Comparison of ENCODE assay signal across 26 mouse cellular contexts in the genomic region with DNA sequence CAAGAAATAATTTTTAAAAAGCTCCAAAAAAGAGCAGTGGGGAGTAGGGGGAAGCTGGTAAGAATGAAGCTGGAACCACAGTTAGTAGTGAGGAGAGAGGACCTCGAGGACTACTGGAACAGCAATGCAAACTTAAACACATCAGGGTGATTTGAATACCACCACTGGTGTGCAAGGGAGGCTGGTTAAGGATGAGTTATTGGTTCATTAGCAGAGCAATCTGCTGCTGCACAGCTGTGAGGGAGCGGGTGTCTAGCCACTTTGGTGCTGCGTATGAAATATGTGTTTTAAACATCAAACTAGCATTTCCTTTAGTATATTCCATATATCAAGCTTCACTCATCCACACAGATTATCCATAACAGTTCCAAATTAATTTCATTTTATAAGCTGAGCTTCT. TPM values are rescaled to one million over a fixed set of nuclear protein-coding genes. Genes with fewer than 3 reads are reported as not detected.
A peak's percentile ranks its signal among the peaks of the same experiment; 100 is the strongest.
DNase-seq lines count a peak whose midpoint lies in the region; ATAC-seq and TF ChIP-seq lines count a peak whose summit lies in the region.
"Had no signal": no experiment of that assay in that cellular context is flagged by ENCODE, and none has a peak within 500 bp of the region (broad histone marks: within the 10 kb centered on the region; RNA-seq: fewer than 3 reads in every experiment).

No protein-coding gene starts in this region.

- no peak overlapping the region for H3K27ac ChIP-seq in heart, embryonic 10.5 days
- H3K27ac ChIP-seq in heart, adult 2 months = no peak overlapping the region
- 0 out of 2 replicates have a peak overlapping the region, but pooled peaks have one; percentile 5 for H3K27ac ChIP-seq in hindbrain, embryonic 14.5 days
- H3K27ac ChIP-seq in hindbrain, embryonic 11.5 days (ENCODE audit: low read depth, low read length) = no peak overlapping the region
- no peak overlapping the region for H3K27ac ChIP-seq in neural tube, embryonic 14.5 days (ENCODE audit: low read depth, low read length)
- no peak overlapping the region for H3K27ac ChIP-seq in intestine, embryonic 16.5 days (ENCODE audit: low read length)
- H3K27ac ChIP-seq: forebrain, embryonic 10.5 days; forebrain, embryonic 13.5 days; heart, embryonic 15.5 days; intestine, embryonic 15.5 days had no signal

- H3K9ac ChIP-seq in heart, adult 2 months (ENCODE audit: low read depth, low read length) = no peak overlapping the region
- H3K9ac ChIP-seq in hindbrain, embryonic 14.5 days = no peak overlapping the region
- H3K9ac ChIP-seq in hindbrain, embryonic 11.5 days (ENCODE audit: low read depth, low read length) = no peak overlapping the region
- no peak overlapping the region for H3K9ac ChIP-seq in neural tube, embryonic 14.5 days (replicated peaks; ENCODE audit: low read depth, low read length)
- no peak overlapping the region for H3K9ac ChIP-seq in intestine, embryonic 16.5 days (ENCODE audit: low read depth, low read length)
- H3K9ac ChIP-seq: forebrain, embryonic 13.5 days; heart, embryonic 12.5 days; heart, embryonic 15.5 days; intestine, embryonic 15.5 days had no signal

- intact Hi-C loops in heart, adult 2 months (cut with DNase I) = no loop called here

- no peaks in the 10 kb centered on the region for H3K79me2 ChIP-seq in heart, adult 2 months (replicated peaks; ENCODE audit: control insufficient read depth, insufficient read depth, low read length)

- no peak for TF ChIP-seq POLR2A in heart, adult 2 months (IDR thresholded peaks at IDR 0.05; ENCODE audit: insufficient read depth, low read depth, low read length)

- H3K9me3 ChIP-seq in heart, embryonic 10.5 days = no peaks in the 10 kb centered on the region
- no peaks in the 10 kb centered on the region for H3K9me3 ChIP-seq in hindbrain, embryonic 14.5 days (ENCODE audit: control insufficient read depth, low read length)
- no peaks in the 10 kb centered on the region for H3K9me3 ChIP-seq in hindbrain, embryonic 11.5 days (ENCODE audit: control insufficient read depth, low read length)
- no peaks in the 10 kb centered on the region for H3K9me3 ChIP-seq in neural tube, embryonic 14.5 days (ENCODE audit: control insufficient read depth, low read length)
- no peaks in the 10 kb centered on the region for H3K9me3 ChIP-seq in intestine, embryonic 16.5 days (ENCODE audit: control insufficient read depth, low read length)
- H3K9me3 ChIP-seq: forebrain, embryonic 10.5 days; forebrain, embryonic 13.5 days; heart, embryonic 15.5 days; intestine, embryonic 15.5 days had no signal

- no peak overlapping the region for H3K4me3 ChIP-seq in heart, embryonic 10.5 days
- H3K4me3 ChIP-seq in heart, adult 2 months = no peak overlapping the region
- H3K4me3 ChIP-seq in hindbrain, embryonic 14.5 days (replicated peaks; ENCODE audit: low read length) = no peak overlapping the region
- H3K4me3 ChIP-seq in hindbrain, embryonic 11.5 days (ENCODE audit: low read depth, low read length) = no peak overlapping the region
- no peak overlapping the region for H3K4me3 ChIP-seq in neural tube, embryonic 14.5 days (ENCODE audit: low read depth, low read length)
- no peak overlapping the region for H3K4me3 ChIP-seq in intestine, embryonic 16.5 days (ENCODE audit: low read length)
- H3K4me3 ChIP-seq: forebrain, embryonic 10.5 days; forebrain, embryonic 13.5 days; heart, embryonic 12.5 days; heart, embryonic 15.5 days; intestine, embryonic 15.5 days had no signal

- ATAC-seq in hindbrain, embryonic 14.5 days (ENCODE audit: low FRiP score) = peak; percentile 68
- no peak for ATAC-seq in hindbrain, embryonic 11.5 days (ENCODE audit: low FRiP score)
- ATAC-seq in neural tube, embryonic 14.5 days (ENCODE audit: low read depth) = peak; percentile 82
- no peak for ATAC-seq in intestine, embryonic 16.5 days
- ATAC-seq: activated CD4-positive, CD25-positive, alpha-beta regulatory T cell, adult 4 months; forebrain, embryonic 13.5 days; forebrain, embryonic 16.5 days; intestine, embryonic 15.5 days had no signal

- H3K4me2 ChIP-seq in hindbrain, embryonic 14.5 days (replicated peaks) = no peak overlapping the region
- no peak overlapping the region for H3K4me2 ChIP-seq in hindbrain, embryonic 11.5 days (replicated peaks; ENCODE audit: low read depth, low read length)
- no peak overlapping the region for H3K4me2 ChIP-seq in neural tube, embryonic 14.5 days (ENCODE audit: low read depth, low read length)
- no peak overlapping the region for H3K4me2 ChIP-seq in intestine, embryonic 16.5 days (ENCODE audit: low read depth, low read length)
- H3K4me2 ChIP-seq: forebrain, embryonic 13.5 days; heart, embryonic 12.5 days; heart, embryonic 15.5 days; intestine, embryonic 15.5 days had no signal

- TF ChIP-seq EP300 in heart, adult 2 months (IDR thresholded peaks at IDR 0.05; ENCODE audit: insufficient read depth, low read depth, low read length) = no peak

- 92% methylated on average over 3 of the region's 3 CpGs for WGBS in heart, embryonic 10.5 days
- 94% methylated on average over 3 of the region's 3 CpGs for WGBS in heart, adult 2 months
- 74% methylated on average over 3 of the region's 3 CpGs for WGBS in hindbrain, embryonic 14.5 days
- WGBS in hindbrain, embryonic 11.5 days = 79% methylated on average over 3 of the region's 3 CpGs
- WGBS in neural tube, embryonic 14.5 days = 49% methylated on average over 3 of the region's 3 CpGs
- WGBS in intestine, embryonic 16.5 days = 74% methylated on average over 3 of the region's 3 CpGs

- peak; percentile 45 for DNase-seq in heart, embryonic 10.5 days (ENCODE audit: low spot score)
- DNase-seq in heart, adult 2 months = no peak
- DNase-seq in hindbrain, embryonic 14.5 days (ENCODE audit: low spot score) = peak; percentile 39
- DNase-seq in hindbrain, embryonic 11.5 days (ENCODE audit: low spot score) = no peak
- DNase-seq: adrenal gland, postnatal 10 days; adrenal gland, postnatal 36 days; cerebellum, adult 18-20 months; cerebellum, adult 9-10 months; cerebellum, postnatal 14 days; gastrocnemius, postnatal 10 days; gastrocnemius, postnatal 36 days; heart, postnatal 10 days; heart, postnatal 36 days; kidney, adult 18-20 months had no signal

- H3K4me1 ChIP-seq in heart, embryonic 10.5 days = no peaks in the 10 kb centered on the region
- no peaks in the 10 kb centered on the region for H3K4me1 ChIP-seq in heart, adult 2 months (ENCODE audit: control insufficient read depth, insufficient read depth, low read length)
- peaks cover 4% of the 10 kb centered on the region; the same call in 1 of the 2 replicates for H3K4me1 ChIP-seq in hindbrain, embryonic 14.5 days (replicated peaks; ENCODE audit: control insufficient read depth, insufficient read depth, low read length)
- H3K4me1 ChIP-seq in hindbrain, embryonic 11.5 days (replicated peaks; ENCODE audit: control insufficient read depth, insufficient read depth, low read length) = 0 out of 2 replicates have a peak, but pooled peaks cover 2% of the 10 kb centered on the region
- H3K4me1 ChIP-seq in neural tube, embryonic 14.5 days (ENCODE audit: control insufficient read depth, insufficient read depth, low read length) = peaks cover 6% of the 10 kb centered on the region; the same call in 1 of the 2 replicates
- no peaks in the 10 kb centered on the region for H3K4me1 ChIP-seq in intestine, embryonic 16.5 days (ENCODE audit: control insufficient read depth, insufficient read depth, low read length)
- H3K4me1 ChIP-seq: heart, embryonic 12.5 days; heart, embryonic 15.5 days; intestine, embryonic 15.5 days had no signal

- no peaks in the 10 kb centered on the region for H3K36me3 ChIP-seq in heart, embryonic 10.5 days
- no peaks in the 10 kb centered on the region for H3K36me3 ChIP-seq in heart, adult 2 months (ENCODE audit: control insufficient read depth, insufficient read depth, low read length)
- H3K36me3 ChIP-seq in hindbrain, embryonic 14.5 days (replicated peaks; ENCODE audit: control insufficient read depth, insufficient read depth) = no peaks in the 10 kb centered on the region
- H3K36me3 ChIP-seq in hindbrain, embryonic 11.5 days (ENCODE audit: control insufficient read depth, insufficient read depth, low read length) = no peaks in the 10 kb centered on the region
- H3K36me3 ChIP-seq in neural tube, embryonic 14.5 days (ENCODE audit: control insufficient read depth, insufficient read depth, low read length) = no peaks in the 10 kb centered on the region
- no peaks in the 10 kb centered on the region for H3K36me3 ChIP-seq in intestine, embryonic 16.5 days (ENCODE audit: control insufficient read depth, insufficient read depth, low read length)
- H3K36me3 ChIP-seq: forebrain, embryonic 10.5 days; heart, embryonic 12.5 days; heart, embryonic 15.5 days; intestine, embryonic 15.5 days had no signal

- TF ChIP-seq CTCF in heart, adult 2 months (IDR thresholded peaks at IDR 0.05) = no peak

- no peaks in the 10 kb centered on the region for H3K27me3 ChIP-seq in heart, embryonic 10.5 days (ENCODE audit: insufficient read depth, poor library complexity, severe bottlenecking)
- no peaks in the 10 kb centered on the region for H3K27me3 ChIP-seq in heart, adult 2 months (ENCODE audit: control insufficient read depth, insufficient read depth, low read length)
- H3K27me3 ChIP-seq in hindbrain, embryonic 14.5 days (ENCODE audit: control insufficient read depth, insufficient read depth, low read length) = no peaks in the 10 kb centered on the region
- H3K27me3 ChIP-seq in hindbrain, embryonic 11.5 days (ENCODE audit: control insufficient read depth, insufficient read depth, low read length) = no peaks in the 10 kb centered on the region
- no peaks in the 10 kb centered on the region for H3K27me3 ChIP-seq in neural tube, embryonic 14.5 days (ENCODE audit: control insufficient read depth, insufficient read depth, low read length)
- no peaks in the 10 kb centered on the region for H3K27me3 ChIP-seq in intestine, embryonic 16.5 days (replicated peaks; ENCODE audit: control insufficient read depth, insufficient read depth, low read length)
- H3K27me3 ChIP-seq: forebrain, embryonic 13.5 days; heart, embryonic 12.5 days; heart, embryonic 15.5 days; intestine, embryonic 15.5 days had no signal

RNA-seq across cellular contexts. Expression of a gene that starts 39.6 kb away (rescaled TPM):
- polyA plus RNA-seq in heart, embryonic 10.5 days (2016; fragmentation: Nextera tagmentation; extraction: Ambion mirVana) = 0.34 and 0.72 TPM in 2 replicates
- not detected for total RNA-seq in heart, adult 2 months (2021)
- not detected in 2 replicates for polyA plus RNA-seq in heart, adult 2 months (2012; rRNA removed)
- 0.50 and 0.58 TPM in 2 replicates for polyA plus RNA-seq in hindbrain, embryonic 14.5 days (2014; fragmentation: Nextera tagmentation; extraction: Ambion mirVana)
- 1.2 and 1.3 TPM in 2 replicates for polyA plus RNA-seq in hindbrain, embryonic 11.5 days (2014; fragmentation: Nextera tagmentation; extraction: Ambion mirVana)
- polyA plus RNA-seq in neural tube, embryonic 14.5 days (2014; fragmentation: Nextera tagmentation; extraction: Ambion mirVana) = 0.40 and 0.76 TPM in 2 replicates
- 0.15 and 0.61 TPM in 2 replicates for polyA plus RNA-seq in intestine, embryonic 16.5 days (2015; fragmentation: Nextera tagmentation; extraction: Ambion mirVana)
- total RNA-seq: adrenal gland, adult 18-20 months; adrenal gland, postnatal 10 days; adrenal gland, postnatal 36 days; gastrocnemius, adult 18-20 months; gastrocnemius, postnatal 36 days; heart, adult 8-10 months; heart, postnatal 10 days; heart, postnatal 36 days had no signal

Comparison
In these comparisons a context has a peak if more than half of its experiments do, and no peak if none do; other contexts are left out.
1. DNase-seq: peak in heart, embryonic 10.5 days (single experiment) and hindbrain, embryonic 14.5 days (single experiment); none in heart, adult 2 months (0 of 2) and hindbrain, embryonic 11.5 days (single experiment).
2. ATAC-seq: peak in hindbrain, embryonic 14.5 days (single experiment) and neural tube, embryonic 14.5 days (single experiment); none in hindbrain, embryonic 11.5 days (single experiment) and intestine, embryonic 16.5 days (single experiment).